Mouse (Mus musculus) intestine, postnatal 0 days (tissue): Measurements from ENCODE around the gene Vwa1. TPM values are rescaled to one million over a fixed set of nuclear protein-coding genes. Genes with fewer than 3 reads are reported as not detected.

ENCODE experiments used
- ATAC-seq: fragments of 200-750 bp; cut with Nextera tagmentation; 2 replicates; pipeline ENCODE4 v1.8.0; 2017; ENCODE audit warnings: mild to moderate bottlenecking, moderate TSS enrichment, moderate library complexity
- H3K27ac ChIP-seq: fragments of 300-500 bp; sonication (generic); 2 replicates; pipeline ENCODE4 v1.5.1; 2014; ENCODE audit warnings: mild to moderate bottlenecking, low read depth, low read length, moderate library complexity
- H3K27me3 ChIP-seq: fragments of 300-500 bp; sonication (generic); replicated peaks from 2 replicates; pipeline ENCODE4 v1.6.1; 2014; ENCODE audit warnings: low read length, mixed read lengths; ENCODE audit not compliant: control insufficient read depth, insufficient read depth
- H3K36me3 ChIP-seq: fragments of 300-500 bp; sonication (generic); 2 replicates; pipeline ENCODE4 v1.6.1; 2014; ENCODE audit warnings: mild to moderate bottlenecking, moderate library complexity; ENCODE audit not compliant: control insufficient read depth, insufficient read depth
- H3K4me1 ChIP-seq: fragments of 300-500 bp; sonication (generic); replicated peaks from 2 replicates; pipeline ENCODE4 v1.6.1; 2014; ENCODE audit warnings: antibody characterized with exemption, low read length, mixed read lengths; ENCODE audit not compliant: control insufficient read depth, insufficient read depth
- H3K4me2 ChIP-seq: fragments of 300-500 bp; sonication (generic); replicated peaks from 2 replicates; pipeline ENCODE4 v1.6.1; 2014; ENCODE audit warnings: low read depth, mild to moderate bottlenecking, moderate library complexity
- H3K4me3 ChIP-seq: fragments of 300-500 bp; sonication (generic); 2 replicates; pipeline ENCODE4 v1.5.1; 2014; ENCODE audit warnings: low read depth, low read length
- H3K9ac ChIP-seq: fragments of 300-500 bp; sonication (generic); 2 replicates; pipeline ENCODE4 v1.6.1; 2014; ENCODE audit warnings: mild to moderate bottlenecking, low read depth, low read length
- H3K9me3 ChIP-seq: fragments of 300-500 bp; sonication (generic); 2 replicates; pipeline ENCODE4 v1.6.1; 2016; ENCODE audit warnings: mixed run types; ENCODE audit not compliant: control insufficient read depth
- CTCF ChIP-seq: sonication (generic); IDR thresholded peaks from 2 replicates; pipeline ENCODE4 v1.5.1; 2016; ENCODE audit warnings: low read depth, mild to moderate bottlenecking, control low read depth, antibody characterized with exemption, moderate library complexity
- WGBS: fragments of 180-500 bp; shearing (Covaris S2); extraction: QIAGEN DNeasy Blood & Tissue Kit; methylation state at CpG from one replicate; pipeline ENCODE4 v1.1.7; 2014; 5-methylcytosine and 5-hydroxymethylcytosine counted together
- polyA plus RNA-seq: library from polyadenylated mRNA; unstranded; fragments of >200 nt; fragmentation: Nextera tagmentation; extraction: Ambion mirVana; gene quantifications from 2 replicates; pipeline ENCODE4 v1.2.1, GENCODE M21; 2015

Vwa1 gene
- polyA plus RNA-seq, 1 experiment from 2014 or later, result 17.8 TPM

- H3K4me2 ChIP-seq, result no peak overlapping the region
- no peak for ATAC-seq
- TF ChIP-seq CTCF, result no peak
- H3K36me3 ChIP-seq, result no peaks in the 10 kb centered on the region; the same call in 1 of the 2 replicates
- peak overlapping the region; percentile 64; the same call in 1 of the 2 replicates for H3K27ac ChIP-seq
- no peak overlapping the region for H3K9ac ChIP-seq
- 76% methylated on average over 3 of the region's 3 CpGs for WGBS
- H3K4me3 ChIP-seq, result no peak overlapping the region
- no peaks in the 10 kb centered on the region for H3K27me3 ChIP-seq
- H3K4me1 ChIP-seq, result peaks cover 12% of the 10 kb centered on the region; the same call in 1 of the 2 replicates
- H3K9me3 ChIP-seq, result no peaks in the 10 kb centered on the region
These were observed 1.4 kb upstream of the Vwa1 start for GRCm38 (mm10) chr4:155775855-155776254.

- H3K4me2 ChIP-seq, result peak overlapping the region; percentile 82
- no peaks in the 10 kb centered on the region for H3K27me3 ChIP-seq
- no peaks in the 10 kb centered on the region; the same call in 1 of the 2 replicates for H3K36me3 ChIP-seq
- no peaks in the 10 kb centered on the region for H3K9me3 ChIP-seq
- peak overlapping the region; percentile 40 for H3K4me3 ChIP-seq
- H3K4me1 ChIP-seq, result peaks cover 14% of the 10 kb centered on the region; the same call in 1 of the 2 replicates
- peak overlapping the region; percentile 64 for H3K27ac ChIP-seq
- H3K9ac ChIP-seq, result no peak overlapping the region
- TF ChIP-seq CTCF, result no peak
- WGBS, result 53% methylated on average over 9 of the region's 9 CpGs
- ATAC-seq, result no peak
These were observed 658 bp upstream of the Vwa1 start for GRCm38 (mm10) chr4:155774971-155775740.

- H3K4me3 ChIP-seq, result peak overlapping the region; percentile 40
- H3K4me2 ChIP-seq, result peak overlapping the region; percentile 82
- no peak for ATAC-seq
- no peak overlapping the region for H3K27ac ChIP-seq
- H3K9me3 ChIP-seq, result no peaks in the 10 kb centered on the region
- peak overlapping the region; percentile 45; the same call in 1 of the 2 replicates for H3K9ac ChIP-seq
- H3K27me3 ChIP-seq, result no peaks in the 10 kb centered on the region
- TF ChIP-seq CTCF, result no peak
- H3K36me3 ChIP-seq, result no peaks in the 10 kb centered on the region; the same call in 1 of the 2 replicates
- 36% methylated on average over 5 of the region's 5 CpGs for WGBS
- peaks cover 14% of the 10 kb centered on the region; the same call in 1 of the 2 replicates for H3K4me1 ChIP-seq
These were observed 991 bp downstream of the Vwa1 start for GRCm38 (mm10) chr4:155773335-155774078.

- no peak for ATAC-seq
- Histone ChIP-seq H3K4me3 (no peak overlapping the region), H3K36me3 (no peaks in the 10 kb centered on the region; the same call in 1 of the 2 replicates), H3K9ac (no peak overlapping the region), H3K4me1 (peaks cover 11% of the 10 kb centered on the region; the same call in 1 of the 2 replicates), H3K4me2 (no peak overlapping the region), H3K27me3 (no peaks in the 10 kb centered on the region), H3K27ac (no peak overlapping the region), H3K9me3 (no peaks in the 10 kb centered on the region)
- 88% methylated on average over 13 of the region's 13 CpGs for WGBS
- no peak for TF ChIP-seq CTCF
These were observed 1.7 kb downstream of the Vwa1 start for GRCm38 (mm10) chr4:155772786-155773185.

- 0 out of 2 replicates have a peak, but pooled peaks cover 6% of the 10 kb centered on the region for H3K4me1 ChIP-seq
- TF ChIP-seq CTCF, result no peak
- H3K9ac ChIP-seq, result no peak overlapping the region
- no peak overlapping the region for H3K4me2 ChIP-seq
- no peaks in the 10 kb centered on the region; the same call in 1 of the 2 replicates for H3K36me3 ChIP-seq
- H3K4me3 ChIP-seq, result no peak overlapping the region
- no peak overlapping the region for H3K27ac ChIP-seq
- no peaks in the 10 kb centered on the region for H3K27me3 ChIP-seq
- ATAC-seq, result no peak
- no peaks in the 10 kb centered on the region for H3K9me3 ChIP-seq
- WGBS, result 52% methylated on average over 2 of the region's 2 CpGs
These were observed 2.8 kb downstream of the Vwa1 start for GRCm38 (mm10) chr4:155771706-155772105.

- H3K27ac ChIP-seq, result no peak overlapping the region
- H3K9me3 ChIP-seq, result no peaks in the 10 kb centered on the region
- H3K4me1 ChIP-seq, result 0 out of 2 replicates have a peak, but pooled peaks cover 6% of the 10 kb centered on the region
- peak overlapping the region; percentile 56 for H3K4me3 ChIP-seq
- H3K9ac ChIP-seq, result peak overlapping the region; percentile 68; the same call in 1 of the 2 replicates
- TF ChIP-seq CTCF, result no peak
- H3K27me3 ChIP-seq, result no peaks in the 10 kb centered on the region
- WGBS, result 47% methylated on average over 24 of the region's 24 CpGs
- no peaks in the 10 kb centered on the region; the same call in 1 of the 2 replicates for H3K36me3 ChIP-seq
- ATAC-seq, result no peak; the same call in none of the 2 replicates
- peak overlapping the region; percentile 92 for H3K4me2 ChIP-seq
These were observed 3.9 kb downstream of the Vwa1 start for GRCm38 (mm10) chr4:155770626-155771025.
